Mouse (Mus musculus): Measurements from ENCODE around the gene Usf3.

Gene Usf3

DNA sequence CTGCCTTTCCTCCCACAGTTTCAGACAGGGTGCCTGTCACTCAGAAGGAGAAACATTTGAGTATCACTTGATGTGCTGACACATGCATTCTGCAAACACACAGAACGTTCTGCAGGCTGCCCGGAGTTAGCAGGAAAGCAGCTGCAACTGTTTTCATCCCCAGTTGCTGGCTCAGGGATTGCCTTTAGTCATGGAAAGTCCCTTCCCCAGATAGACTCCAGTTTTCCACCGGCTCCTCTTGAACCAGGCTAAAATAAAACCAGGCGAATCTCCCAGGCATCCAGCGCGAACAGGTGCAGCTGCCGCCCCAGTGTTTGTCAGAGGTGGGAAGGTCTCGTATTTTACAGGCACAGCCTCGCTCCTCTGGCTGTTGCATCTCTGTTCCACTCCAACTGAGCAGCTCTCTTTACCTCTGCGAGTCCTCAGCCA lies 65.8 kb downstream of the Usf3 start:
- no peak for DNase-seq (ENCODE audit: low spot score)

DNA sequence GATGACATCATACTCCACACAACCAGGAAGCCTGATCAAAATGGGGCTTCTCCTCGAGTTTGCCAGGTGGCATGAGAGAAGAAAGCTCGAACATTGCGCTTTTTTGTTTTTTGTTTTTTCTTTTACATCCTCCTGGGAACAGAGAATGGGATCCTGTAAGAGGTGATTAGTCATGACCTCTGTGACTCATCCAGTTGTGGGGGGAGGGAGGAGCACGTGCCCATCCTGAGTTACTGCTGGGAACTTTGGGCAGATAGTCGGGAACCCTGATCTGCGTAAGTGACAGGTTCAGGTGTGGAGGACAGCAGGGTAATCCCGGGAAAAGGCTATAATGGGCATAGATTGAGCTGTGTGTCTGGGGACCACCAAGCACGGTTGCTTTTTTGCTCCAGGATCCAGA lies 67.4 kb downstream of the Usf3 start:
- DNase-seq (ENCODE audit: low spot score): no peak

DNA sequence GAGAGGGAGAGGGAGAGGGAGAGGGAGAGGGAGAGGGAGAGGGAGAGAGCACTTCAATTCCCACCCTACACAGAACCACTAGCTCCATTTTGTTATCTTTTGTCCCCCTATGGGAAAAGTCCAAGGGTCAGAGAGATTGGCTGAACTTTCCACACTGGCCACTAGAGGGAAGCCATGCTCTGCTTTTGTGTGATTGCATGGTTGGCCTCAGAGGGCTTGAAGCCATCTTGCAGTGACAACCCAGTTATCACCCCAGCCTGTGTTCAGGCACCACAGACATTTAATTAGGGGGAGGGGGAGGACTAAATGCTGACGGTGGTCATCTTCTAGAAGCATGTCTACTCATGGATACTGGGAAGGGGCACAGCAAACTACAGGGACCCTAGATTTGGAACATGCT lies 69.6 kb downstream of the Usf3 start:
- peak; percentile 38 for DNase-seq (ENCODE audit: low spot score)

DNA sequence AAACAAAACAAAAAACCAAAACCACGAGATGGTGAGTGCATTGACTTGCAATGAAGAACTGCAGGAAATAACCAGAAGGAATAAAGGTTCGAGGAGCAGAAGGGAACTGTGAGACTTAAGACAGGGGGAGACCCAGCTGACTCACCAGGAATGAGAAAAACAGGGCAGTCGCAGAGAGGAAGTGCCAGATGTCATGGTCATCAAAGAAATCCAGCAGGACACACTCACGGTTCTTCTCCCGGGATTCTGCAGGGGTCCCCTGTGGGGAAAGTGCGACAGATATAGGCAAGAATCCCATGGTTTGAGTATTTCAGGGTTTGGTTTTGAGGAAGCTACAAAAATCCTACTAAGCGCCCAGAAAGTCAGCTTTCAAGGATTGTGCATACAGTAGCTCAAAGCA lies 70.3 kb downstream of the Usf3 start:
- DNase-seq (ENCODE audit: low spot score): no peak

DNA sequence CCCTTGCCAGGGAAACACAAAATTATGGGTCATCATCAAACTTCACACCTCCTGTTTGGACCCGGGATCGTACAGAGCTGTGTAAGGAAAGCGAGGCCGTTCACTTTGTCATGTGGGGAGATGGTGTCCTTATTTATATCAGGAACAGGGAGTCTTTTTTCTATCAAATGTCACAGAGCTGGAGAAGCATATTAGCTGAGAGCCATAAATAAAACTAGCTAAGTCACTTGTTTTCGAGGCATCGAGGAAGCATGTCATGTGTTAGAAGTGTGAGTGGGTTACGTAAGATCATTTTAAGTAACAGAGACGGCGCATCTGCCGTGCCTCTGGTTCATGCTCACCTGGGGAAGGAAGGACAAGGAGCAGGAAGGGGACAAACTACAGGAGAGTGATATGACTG lies 76.9 kb downstream of the Usf3 start:
- DNase-seq (ENCODE audit: low spot score): no peak

DNA sequence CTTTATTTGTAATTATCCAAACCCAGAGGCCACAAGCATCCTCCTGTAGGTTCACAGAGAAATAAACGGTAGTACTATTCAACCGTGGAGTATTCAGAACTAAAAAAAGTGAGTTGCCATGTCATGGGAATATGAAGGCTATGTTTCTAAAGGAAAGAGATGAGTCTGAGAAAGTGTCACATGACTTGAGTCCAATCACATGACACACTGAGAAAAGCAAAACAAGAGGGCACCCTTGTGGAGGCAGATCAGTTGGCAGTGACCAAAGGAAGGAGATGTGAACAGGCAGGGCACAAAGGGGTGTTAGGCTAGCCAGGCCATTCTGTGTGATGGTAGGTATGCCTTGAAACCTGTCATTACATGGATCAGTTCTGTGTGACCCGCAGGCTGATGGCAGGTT lies 79.7 kb downstream of the Usf3 start:
- DNase-seq (ENCODE audit: low spot score): no peak

DNA sequence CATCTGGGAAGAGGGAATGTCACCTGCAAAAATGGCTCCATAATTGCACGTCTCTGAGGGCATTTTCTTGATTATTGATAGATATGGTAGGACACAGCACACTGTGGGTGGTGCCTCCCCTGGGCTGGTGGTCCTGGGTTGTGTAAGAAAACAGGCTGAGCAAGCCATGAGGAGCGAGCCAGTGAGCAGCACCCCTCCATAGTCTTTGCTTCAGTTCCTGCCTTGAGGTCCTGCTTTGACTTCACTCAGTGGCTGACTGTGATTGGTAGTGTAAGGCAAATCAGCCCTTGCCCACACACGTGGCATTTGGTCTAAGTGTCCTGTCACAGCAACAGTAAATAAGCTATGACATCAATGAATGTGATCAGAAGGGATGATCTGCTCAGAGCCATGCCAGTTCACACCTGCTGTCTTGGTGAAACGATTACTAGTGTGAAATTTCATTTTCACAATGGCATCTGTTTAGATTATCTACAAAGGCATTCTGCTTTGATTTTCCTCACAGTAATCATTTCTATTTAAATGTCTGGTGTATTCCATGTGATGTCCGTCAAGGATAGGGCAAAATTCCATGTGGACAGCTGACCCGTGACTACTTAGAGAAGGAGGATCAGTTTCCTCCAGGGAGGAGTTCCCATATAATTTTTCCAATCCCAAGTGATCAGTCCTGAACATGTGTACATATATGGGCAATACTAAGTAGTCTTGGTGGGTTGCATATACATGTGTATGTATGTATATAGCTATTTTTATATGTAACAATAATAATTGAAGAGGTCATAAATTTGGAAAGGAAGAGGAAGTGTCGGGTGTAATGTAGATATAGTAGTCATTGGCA lies 81.0 kb downstream of the Usf3 start:
- no peak for DNase-seq (ENCODE audit: low spot score)

DNA sequence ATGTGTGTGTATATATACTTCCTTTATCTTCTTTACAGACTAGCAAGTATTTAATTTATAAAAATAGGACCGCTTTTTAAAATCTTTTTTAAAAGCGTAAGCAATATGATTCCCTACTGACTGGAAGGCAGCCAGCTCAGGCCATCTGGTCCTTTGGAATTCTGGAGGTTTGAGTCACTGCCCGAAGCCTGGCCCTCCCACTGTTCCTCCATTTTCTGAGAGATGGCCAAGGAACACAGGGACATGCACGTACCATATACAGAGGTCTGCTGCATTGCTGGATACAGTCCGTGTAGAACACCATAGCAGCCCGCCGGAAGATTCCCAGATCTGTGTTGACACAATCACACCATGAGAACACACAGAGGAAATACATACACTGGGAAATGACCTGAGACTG lies 81.7 kb downstream of the Usf3 start:
- DNase-seq (ENCODE audit: low spot score): no peak

DNA sequence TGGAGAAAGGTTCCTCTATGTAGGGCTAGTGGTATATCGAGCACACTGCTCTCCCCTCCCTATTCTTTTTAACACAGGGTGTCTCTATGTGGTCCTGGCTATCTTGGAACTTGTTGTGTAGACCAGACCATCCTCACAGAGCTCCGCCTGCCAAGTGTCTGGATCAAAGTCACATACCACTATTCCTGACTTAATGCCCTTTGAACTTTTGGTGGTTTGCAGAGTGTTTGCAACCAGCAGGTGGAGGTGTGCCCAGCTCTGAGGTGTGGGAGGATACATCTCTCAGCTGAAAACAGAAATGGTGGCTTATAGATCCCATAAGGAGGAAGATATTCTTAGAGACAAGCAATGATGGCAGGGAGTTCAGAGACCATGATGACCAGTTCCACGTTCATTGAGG lies 84.4 kb downstream of the Usf3 start:
- no peak for DNase-seq (ENCODE audit: low spot score)

DNA sequence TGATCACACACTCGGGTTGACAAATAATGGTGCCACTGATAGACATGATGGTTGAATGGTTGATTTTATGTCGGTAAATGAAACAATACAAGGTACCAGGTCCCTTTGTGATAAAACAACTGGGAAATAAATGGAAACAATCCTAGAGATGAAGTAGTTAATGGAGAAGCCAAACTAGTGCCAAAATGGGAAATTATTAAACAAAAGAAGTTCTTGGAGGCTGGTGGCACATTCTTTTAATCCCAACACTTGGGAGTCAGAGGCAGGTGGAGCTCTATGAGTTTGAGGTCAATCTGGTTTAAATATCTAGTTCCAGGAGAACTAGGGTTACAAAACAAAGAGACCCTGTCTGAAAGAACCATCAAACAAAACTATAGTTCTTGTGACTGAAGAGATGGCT lies 91.9 kb downstream of the Usf3 start:
- DNase-seq (ENCODE audit: low spot score): no peak

DNA sequence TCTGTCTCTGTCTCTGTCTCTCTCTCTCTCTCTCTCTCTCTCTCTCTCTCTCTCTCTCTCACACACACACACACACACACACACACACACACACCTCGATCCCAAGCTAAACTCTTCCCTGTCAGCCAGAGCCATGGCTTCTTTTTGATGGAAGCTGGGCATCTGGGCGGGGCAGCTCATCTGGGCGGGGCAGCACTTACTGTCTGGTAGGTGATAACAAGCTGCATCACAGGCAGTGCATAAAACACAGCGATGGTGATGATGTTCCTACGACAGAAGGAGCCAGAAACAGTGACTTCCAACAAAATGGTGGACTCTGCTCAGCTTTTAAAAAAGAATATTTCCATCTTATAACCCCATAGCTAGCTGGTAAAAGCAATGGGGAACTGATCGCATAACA lies 92.5 kb downstream of the Usf3 start:
- peak; percentile 15 for DNase-seq (ENCODE audit: low spot score)

DNA sequence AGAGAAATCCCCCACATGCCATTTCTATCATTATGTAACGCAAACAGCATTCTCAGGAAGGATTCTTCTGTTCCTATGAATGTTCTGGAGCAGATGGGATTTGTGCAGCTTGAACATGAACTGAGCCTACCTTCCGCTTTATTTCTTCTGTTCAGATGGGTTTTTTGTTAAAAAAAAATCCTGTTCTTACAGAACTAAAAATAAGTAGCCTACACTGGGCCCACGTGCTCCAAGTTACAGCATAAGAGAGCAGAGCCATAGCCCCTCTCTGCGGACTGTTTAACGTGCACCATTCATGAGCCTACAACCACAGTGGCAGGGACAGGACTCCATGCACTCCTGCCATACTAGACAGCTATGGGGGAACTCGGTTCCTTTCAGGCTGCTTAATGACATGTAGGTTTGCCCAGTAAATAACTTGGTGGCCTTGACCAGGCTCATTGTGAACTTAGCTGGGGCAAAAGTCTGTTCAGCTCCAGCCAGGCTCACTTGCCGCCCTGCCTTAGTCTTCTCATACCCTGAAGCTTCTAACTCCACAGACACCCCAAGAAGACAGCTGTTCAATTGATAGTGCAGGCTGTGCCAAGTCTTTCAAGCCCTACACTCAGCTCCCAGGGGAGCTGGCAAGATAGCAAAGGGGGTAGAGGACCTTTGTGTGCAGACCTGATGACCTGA lies 95.6 kb downstream of the Usf3 start:
- no peak for DNase-seq (ENCODE audit: low spot score)

DNA sequence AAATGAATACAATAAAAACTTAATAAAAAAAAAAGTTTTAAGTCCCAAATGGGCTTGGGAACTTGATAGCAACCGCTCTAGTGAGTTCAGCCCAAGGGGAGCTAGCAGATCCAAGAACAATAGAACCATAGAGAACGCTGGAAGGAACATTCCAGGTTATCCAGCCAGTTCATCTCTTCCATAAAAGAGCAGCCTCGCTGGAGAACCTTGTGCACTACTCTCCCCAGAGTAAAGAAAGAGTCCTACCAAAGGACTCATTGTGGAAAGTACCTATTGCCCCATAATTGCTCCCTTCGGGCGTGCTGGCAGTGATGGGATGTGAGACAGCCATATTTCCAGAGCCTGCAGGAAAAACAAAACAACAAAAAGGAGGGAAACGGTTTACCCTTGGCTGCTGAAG lies 96.5 kb downstream of the Usf3 start:
- DNase-seq (ENCODE audit: low spot score): no peak

DNA sequence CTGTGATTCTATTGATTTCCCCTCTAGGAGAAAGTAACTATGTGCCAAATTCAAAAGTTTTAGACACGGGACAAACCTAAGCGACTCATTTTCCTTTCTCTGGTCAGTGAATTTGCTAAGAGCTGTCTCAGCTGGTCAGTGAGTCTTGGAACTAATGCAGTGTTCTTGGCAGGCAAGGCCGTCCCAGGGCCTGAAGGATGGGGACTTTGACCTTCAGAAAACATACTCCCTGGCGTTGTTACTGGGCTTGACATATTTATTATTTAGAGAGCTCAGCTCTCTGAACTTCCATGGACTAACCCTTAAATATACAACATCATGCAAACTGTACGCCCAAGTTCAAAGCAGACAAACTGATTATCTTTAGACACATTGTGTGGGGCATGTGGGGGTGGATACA lies 97.6 kb downstream of the Usf3 start:
- DNase-seq (ENCODE audit: low spot score): no peak

DNA sequence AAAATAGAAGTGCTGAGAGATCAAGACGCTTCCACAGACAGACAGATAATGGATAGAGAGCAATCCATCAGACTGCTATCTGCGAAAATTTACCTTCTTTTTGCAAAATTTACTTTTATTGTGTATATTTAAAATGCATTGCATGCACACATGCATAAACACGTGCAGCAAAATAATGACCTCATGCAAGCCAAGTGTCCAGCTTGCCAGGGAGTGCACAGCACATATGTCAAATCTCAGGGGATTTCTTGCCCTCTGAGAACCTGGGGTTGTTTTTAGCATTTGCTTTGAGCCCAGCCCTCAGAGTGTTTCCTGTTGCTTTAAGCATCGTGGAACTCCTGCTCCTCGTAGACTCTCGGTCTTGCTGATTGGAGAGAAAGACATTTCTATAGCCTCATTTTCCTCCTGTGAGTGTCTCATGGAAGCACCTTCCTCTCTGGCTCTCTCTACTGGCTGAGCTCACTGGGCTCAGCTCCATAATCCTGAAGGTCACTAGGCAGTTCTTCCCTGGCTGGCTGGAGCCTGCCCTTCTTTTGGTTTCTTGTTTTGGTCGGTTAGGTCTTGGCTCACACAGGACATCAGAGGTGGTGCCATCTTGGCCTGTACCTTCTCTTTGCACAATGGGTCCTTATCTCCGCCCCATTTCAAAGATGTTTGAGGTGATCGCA lies 98.5 kb downstream of the Usf3 start:
- no peak for DNase-seq (ENCODE audit: low spot score)

Data from spleen, adult 12 weeks (tissue).